Mouse (Mus musculus): Measurements from ENCODE around the gene Znrd1as.

The Znrd1as gene

GRCm38 (mm10) chr17:36957999-36958743, at the start of gene Znrd1as, which contains the start of gene Znrd1:
Znrd1as (plus strand) TSS chr17:36958592.
Znrd1 (minus strand) TSS chr17:36958559.
- DNase-seq, result peak; percentile 89

- DNase-seq, result no peak
Measured at GRCm38 (mm10) chr17:36909802-36910201, 48.6 kb upstream of the Znrd1as start.

GRCm38 (mm10) chr17:36912031-36912430, 46.4 kb upstream of the Znrd1as start:
- DNase-seq, result no peak

GRCm38 (mm10) chr17:36914108-36914507, 44.3 kb upstream of the Znrd1as start:
- DNase-seq, result peak; percentile 81

GRCm38 (mm10) chr17:36915076-36915475, 43.3 kb upstream of the Znrd1as start:
- DNase-seq, result peak; percentile 73

GRCm38 (mm10) chr17:36920239-36920638, 38.2 kb upstream of the Znrd1as start:
- DNase-seq, result no peak

GRCm38 (mm10) chr17:36922715-36923114, 35.7 kb upstream of the Znrd1as start:
- DNase-seq, result no peak

- no peak for DNase-seq
Measured at GRCm38 (mm10) chr17:36923491-36923890, 34.9 kb upstream of the Znrd1as start.

- no peak for DNase-seq
Measured at GRCm38 (mm10) chr17:36927496-36928120, 30.8 kb upstream of the Znrd1as start.

- DNase-seq, result no peak
Measured at GRCm38 (mm10) chr17:36929236-36929932, 29.0 kb upstream of the Znrd1as start.

- no peak for DNase-seq
Measured at GRCm38 (mm10) chr17:36930233-36930632, 28.2 kb upstream of the Znrd1as start.

- DNase-seq, result no peak
Measured at GRCm38 (mm10) chr17:36931130-36931529, 27.3 kb upstream of the Znrd1as start.

GRCm38 (mm10) chr17:36931806-36932205, 26.6 kb upstream of the Znrd1as start:
- DNase-seq, result no peak

- DNase-seq, result no peak
Measured at GRCm38 (mm10) chr17:36938056-36938455, 20.3 kb upstream of the Znrd1as start.

- DNase-seq, result peak; percentile 21
Measured at GRCm38 (mm10) chr17:36942391-36942790, 16.0 kb upstream of the Znrd1as start.

- peak; percentile 21 for DNase-seq
Measured at GRCm38 (mm10) chr17:36942791-36943471, 15.5 kb upstream of the Znrd1as start, which contains the start of gene Rnf39. Rnf39 (plus strand) TSS chr17:36942918.

- no peak for DNase-seq
Measured at GRCm38 (mm10) chr17:36943691-36944090, 14.7 kb upstream of the Znrd1as start.

GRCm38 (mm10) chr17:36944121-36944775, 14.1 kb upstream of the Znrd1as start:
- no peak for DNase-seq

GRCm38 (mm10) chr17:36947051-36947819, 11.2 kb upstream of the Znrd1as start:
- peak; percentile 69 for DNase-seq

- DNase-seq, result no peak
Measured at GRCm38 (mm10) chr17:36948286-36948685, 10.1 kb upstream of the Znrd1as start.

GRCm38 (mm10) chr17:36949265-36949664, 9.1 kb upstream of the Znrd1as start:
- no peak for DNase-seq

Data from right cerebral cortex, postnatal 4 days (tissue).